Mouse (Mus musculus) G1E (cell line): ENCODE measurements around the gene Snrnp70.

Source experiments
- CTCF ChIP-seq: IDR thresholded peaks from 2 replicates; pipeline ENCODE4 v1.5.1; 2012; ENCODE audit warnings: low read depth, low read length, inconsistent platforms, mixed read lengths
- GATA1 ChIP-seq: IDR thresholded peaks from 2 replicates; pipeline ENCODE4 v1.6.1; 2012; ENCODE audit warnings: borderline replicate concordance, low read length, inconsistent platforms, mixed read lengths
- GATA2 ChIP-seq: IDR thresholded peaks from 2 replicates; pipeline ENCODE4 v1.6.1; 2012; ENCODE audit warnings: low read depth, low read length, inconsistent platforms, borderline replicate concordance
- POLR2AphosphoS5 ChIP-seq: IDR thresholded peaks from 2 replicates; pipeline ENCODE4 v1.6.1; 2012; ENCODE audit warnings: low read depth, low read length, inconsistent platforms; ENCODE audit not compliant: insufficient replicate concordance

- no peak for TF ChIP-seq CTCF
- TF ChIP-seq POLR2AphosphoS5 = no peak
- TF ChIP-seq GATA1 = no peak
- TF ChIP-seq GATA2 = no peak
These were observed 57.2 kb downstream of the Snrnp70 start for GRCm38 (mm10) chr7:45338161-45338911.
